Mouse (Mus musculus): Measurements from ENCODE around the gene Tm7sf2.

DNA sequence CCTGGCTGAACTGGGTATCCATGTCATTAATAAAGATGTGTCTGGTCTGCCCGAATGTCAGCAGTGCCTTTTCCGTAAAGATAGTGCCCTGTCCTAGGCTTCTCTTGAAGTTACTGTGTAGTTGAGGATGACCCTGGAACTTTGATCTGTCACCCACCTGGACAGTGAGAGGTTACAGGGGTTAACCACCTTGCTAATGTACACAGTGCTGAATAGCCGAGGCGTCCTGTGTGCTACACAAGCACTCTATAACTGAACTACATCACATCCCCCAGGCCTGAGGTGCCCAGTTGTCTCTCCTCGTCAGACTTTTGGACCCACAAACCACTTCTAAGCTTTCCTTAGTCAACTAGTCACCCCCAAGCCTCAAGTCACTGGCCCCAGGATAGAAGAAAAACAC is 5.8 kb downstream of the Tm7sf2 start:
- no peak for TF ChIP-seq CTCF (IDR thresholded peaks at IDR 0.05; ENCODE audit: extremely low read depth, insufficient read length, insufficient replicate concordance, low read depth, low read length)
- TF ChIP-seq POLR2A (IDR thresholded peaks at IDR 0.05; ENCODE audit: low read depth, low read length) = no peak
